Mouse (Mus musculus) hindbrain, embryonic 11.5 days (tissue): ENCODE results near the gene Katnal1. TPM values are rescaled to one million over a fixed set of nuclear protein-coding genes. Genes with fewer than 3 reads are reported as not detected.

Source experiments
- ATAC-seq: fragments of 200-750 bp; cut with Nextera tagmentation; 2 replicates; pipeline ENCODE4 v1.8.0; 2017; ENCODE audit warnings: mild to moderate bottlenecking, moderate TSS enrichment, moderate library complexity; ENCODE audit not compliant: low FRiP score
- DNase-seq: peaks from one replicate; pipeline ENCODE4 v3.0.0-alpha.2; 2015; ENCODE audit warnings: low spot score
- H3K27ac ChIP-seq: fragments of 300-500 bp; sonication (generic); 2 replicates; pipeline ENCODE4 v1.5.1; 2014; ENCODE audit warnings: mild to moderate bottlenecking, low read depth, low read length
- H3K27me3 ChIP-seq: fragments of 300-500 bp; sonication (generic); 2 replicates; pipeline ENCODE4 v1.6.1; 2014; ENCODE audit warnings: mild to moderate bottlenecking, low read length, moderate library complexity, mixed read lengths; ENCODE audit not compliant: control insufficient read depth, insufficient read depth
- H3K36me3 ChIP-seq: fragments of 300-500 bp; sonication (generic); 2 replicates; pipeline ENCODE4 v1.6.1; 2014; ENCODE audit warnings: mild to moderate bottlenecking, low read length, moderate library complexity, mixed read lengths; ENCODE audit not compliant: control insufficient read depth, insufficient read depth
- H3K4me1 ChIP-seq: fragments of 300-500 bp; sonication (generic); replicated peaks from 2 replicates; pipeline ENCODE4 v1.6.1; 2014; ENCODE audit warnings: low read length, mixed read lengths; ENCODE audit not compliant: control insufficient read depth, insufficient read depth
- H3K4me2 ChIP-seq: fragments of 300-500 bp; sonication (generic); replicated peaks from 2 replicates; pipeline ENCODE4 v1.6.1; 2014; ENCODE audit warnings: mild to moderate bottlenecking, low read depth, low read length
- H3K4me3 ChIP-seq: fragments of 300-500 bp; sonication (generic); 2 replicates; pipeline ENCODE4 v1.5.1; 2014; ENCODE audit warnings: low read depth, low read length
- H3K9ac ChIP-seq: fragments of 300-500 bp; sonication (generic); 2 replicates; pipeline ENCODE4 v1.6.1; 2014; ENCODE audit warnings: low read depth, low read length
- H3K9me3 ChIP-seq: fragments of 300-500 bp; sonication (generic); 2 replicates; pipeline ENCODE4 v1.6.1; 2016; ENCODE audit warnings: low read length; ENCODE audit not compliant: control insufficient read depth
- WGBS: fragments of 180-500 bp; shearing (Covaris S2); extraction: QIAGEN DNeasy Blood & Tissue Kit; methylation state at CpG from one replicate; pipeline ENCODE4 v1.1.7; 2014; 5-methylcytosine and 5-hydroxymethylcytosine counted together
- polyA plus RNA-seq: library from polyadenylated mRNA; unstranded; fragments of >200 nt; fragmentation: Nextera tagmentation; extraction: Ambion mirVana; gene quantifications from 2 replicates; pipeline ENCODE4 v1.2.1, GENCODE M21; 2014

Katnal1 gene
- polyA plus RNA-seq, 1 experiment from 2014 or later = 32.1 TPM

DNA sequence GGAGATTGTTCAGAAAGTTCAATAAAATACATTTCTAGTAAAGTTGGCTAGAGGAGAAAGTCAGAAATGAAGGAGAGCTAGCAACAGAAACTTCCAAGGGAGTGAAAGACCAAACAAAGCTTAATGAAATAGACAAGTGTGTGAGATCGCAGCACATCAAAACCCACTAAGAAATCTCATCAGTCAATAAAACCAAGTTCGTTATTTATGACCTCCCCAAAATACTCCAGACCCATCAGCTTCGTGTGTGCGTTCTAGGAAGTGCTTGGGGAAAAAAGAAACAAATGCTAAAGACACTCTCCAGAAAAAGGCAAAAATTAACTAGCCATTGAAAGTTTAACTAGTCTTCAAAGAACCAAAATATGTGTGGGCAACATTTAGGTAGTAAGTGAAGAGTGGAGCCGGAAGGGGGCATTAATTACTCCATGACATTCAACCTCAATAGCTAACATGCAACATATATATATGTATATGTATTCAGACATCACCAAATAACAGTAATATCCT is 1.4 kb downstream of the Katnal1 start:
- H3K4me3 ChIP-seq = peak overlapping the region; percentile 76
- ATAC-seq (no peak), DNase-seq (peak; percentile 31)
- H3K27ac ChIP-seq = peak overlapping the region; percentile 95; the same call in 1 of the 2 replicates
- no peaks in the 10 kb centered on the region for H3K27me3 ChIP-seq
- H3K4me2 ChIP-seq = peak overlapping the region; percentile 67
- peaks cover 2% of the 10 kb centered on the region; the same call in 1 of the 2 replicates for H3K4me1 ChIP-seq
- no peaks in the 10 kb centered on the region for H3K9me3 ChIP-seq
- peak overlapping the region; percentile 82 for H3K9ac ChIP-seq
- 55% methylated on average over 5 of the region's 5 CpGs for WGBS
- no peaks in the 10 kb centered on the region for H3K36me3 ChIP-seq

DNA sequence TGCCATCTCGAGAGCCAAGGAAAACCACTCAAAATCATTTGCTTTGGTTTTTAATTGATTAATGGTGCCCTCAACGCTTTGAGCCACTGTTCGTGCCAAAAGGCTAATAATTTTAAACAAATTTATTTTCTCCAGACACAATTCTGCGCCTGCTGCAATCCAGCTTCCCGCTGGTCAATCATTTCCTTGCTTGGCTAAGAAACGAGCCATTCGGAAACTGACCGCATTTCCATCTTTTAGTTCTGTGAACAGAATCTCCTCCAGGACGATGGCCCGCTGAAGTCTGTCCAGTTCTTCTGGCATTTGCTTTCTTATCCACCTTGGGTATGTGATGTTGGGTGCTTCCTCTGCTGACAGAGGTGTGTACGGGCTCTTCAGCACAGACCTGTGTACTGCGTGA is 4.5 kb downstream of the Katnal1 start:
- Histone ChIP-seq H3K9ac (no peak overlapping the region), H3K4me2 (no peak overlapping the region), H3K4me1 (peaks cover 2% of the 10 kb centered on the region; the same call in 1 of the 2 replicates), H3K4me3 (no peak overlapping the region), H3K27me3 (no peaks in the 10 kb centered on the region), H3K27ac (no peak overlapping the region), H3K36me3 (no peaks in the 10 kb centered on the region), H3K9me3 (no peaks in the 10 kb centered on the region)
- no peak for ATAC-seq
- 95% methylated on average over 12 of the region's 12 CpGs for WGBS
- DNase-seq = no peak

DNA sequence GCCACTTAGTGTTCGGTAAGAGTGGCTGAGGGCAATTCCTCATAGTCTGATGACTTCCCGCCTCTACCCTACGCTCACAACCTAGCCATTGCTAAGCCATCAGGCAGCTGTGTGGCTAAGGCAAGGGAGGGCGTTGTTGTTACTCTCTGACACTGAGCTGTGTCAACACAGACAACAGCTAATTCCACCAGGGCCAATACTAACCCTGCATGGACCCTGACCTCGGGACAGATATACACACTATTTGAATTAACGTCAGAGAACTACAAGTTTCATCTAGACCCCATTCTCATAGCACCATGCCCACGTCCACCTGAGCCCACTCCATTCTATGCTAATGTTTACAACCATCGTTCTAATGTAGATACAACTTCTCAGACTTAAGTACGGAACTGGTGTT is 5.1 kb downstream of the Katnal1 start:
- H3K36me3 ChIP-seq = no peaks in the 10 kb centered on the region
- H3K4me2 ChIP-seq = no peak overlapping the region
- H3K4me1 ChIP-seq = no peaks in the 10 kb centered on the region
- no peak overlapping the region for H3K27ac ChIP-seq
- H3K27me3 ChIP-seq = no peaks in the 10 kb centered on the region
- no peak overlapping the region for H3K9ac ChIP-seq
- DNase-seq (no peak), ATAC-seq (no peak)
- no peak overlapping the region for H3K4me3 ChIP-seq
- no peaks in the 10 kb centered on the region for H3K9me3 ChIP-seq
- WGBS = 90% methylated on average over 9 of the region's 9 CpGs

- H3K4me1 ChIP-seq = no peaks in the 10 kb centered on the region
- no peaks in the 10 kb centered on the region for H3K36me3 ChIP-seq
- no peak for DNase-seq
- no peak for ATAC-seq
- WGBS = 87% methylated on average over 10 of the region's 10 CpGs
- no peak overlapping the region for H3K4me2 ChIP-seq
- no peaks in the 10 kb centered on the region for H3K27me3 ChIP-seq
- no peak overlapping the region for H3K27ac ChIP-seq
- no peak overlapping the region for H3K4me3 ChIP-seq
- H3K9me3 ChIP-seq = no peaks in the 10 kb centered on the region
- H3K9ac ChIP-seq = no peak overlapping the region
Measured at GRCm38 (mm10) chr5:148923408-148923807, 5.7 kb downstream of the Katnal1 start.

DNA sequence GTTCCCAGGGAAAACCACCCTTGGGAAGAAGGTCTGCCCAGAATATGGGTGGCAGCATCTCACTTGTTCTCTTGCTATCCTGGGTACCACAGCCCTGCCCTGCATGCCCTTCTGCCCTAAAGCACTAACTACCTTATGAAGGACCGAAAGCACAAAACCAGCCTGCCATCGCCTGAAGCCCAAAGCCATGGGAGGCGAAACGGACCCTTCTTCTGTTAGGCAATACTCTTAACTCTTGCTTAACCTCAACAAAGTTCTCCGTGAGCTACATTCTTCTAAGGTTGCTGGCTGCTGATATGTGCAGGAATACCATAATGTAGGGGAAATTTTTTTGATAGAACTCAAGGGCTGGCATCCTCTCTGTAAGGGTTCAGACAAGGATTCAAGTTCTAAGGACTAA is 6.3 kb downstream of the Katnal1 start:
- no peaks in the 10 kb centered on the region for H3K27me3 ChIP-seq
- no peaks in the 10 kb centered on the region for H3K9me3 ChIP-seq
- no peaks in the 10 kb centered on the region for H3K36me3 ChIP-seq
- no peak overlapping the region for H3K4me2 ChIP-seq
- no peak overlapping the region for H3K4me3 ChIP-seq
- no peaks in the 10 kb centered on the region for H3K4me1 ChIP-seq
- ATAC-seq = no peak
- H3K9ac ChIP-seq = no peak overlapping the region
- H3K27ac ChIP-seq = no peak overlapping the region
- no peak for DNase-seq
- WGBS = 95% methylated on average over 5 of the region's 5 CpGs

DNA sequence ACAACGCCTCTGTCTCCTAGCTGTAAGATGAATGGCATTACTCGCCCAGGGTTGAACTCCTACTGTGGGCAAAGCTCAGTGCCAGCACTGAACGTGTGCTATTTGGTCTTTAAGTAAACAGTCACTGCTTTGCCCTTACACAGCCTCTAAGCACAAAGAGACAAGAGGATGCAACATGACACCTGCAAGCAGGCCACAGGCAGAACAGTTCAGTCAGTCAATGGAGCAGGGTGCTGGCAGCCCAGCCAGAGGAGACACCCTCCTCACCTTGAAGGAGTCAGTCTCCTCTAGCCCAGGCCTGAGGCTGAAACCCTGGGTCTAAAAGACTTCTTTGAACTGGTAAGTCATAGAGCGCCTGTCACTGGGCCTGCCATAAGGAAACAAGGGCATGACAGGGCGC is 11.1 kb downstream of the Katnal1 start:
- Histone ChIP-seq H3K4me2 (no peak overlapping the region), H3K9ac (no peak overlapping the region), H3K36me3 (no peaks in the 10 kb centered on the region), H3K4me3 (no peak overlapping the region), H3K4me1 (no peaks in the 10 kb centered on the region), H3K9me3 (no peaks in the 10 kb centered on the region), H3K27me3 (no peaks in the 10 kb centered on the region), H3K27ac (no peak overlapping the region)
- 68% methylated on average over 5 of the region's 5 CpGs for WGBS
- DNase-seq (no peak), ATAC-seq (no peak)

- Histone ChIP-seq H3K4me1 (no peaks in the 10 kb centered on the region), H3K27ac (no peak overlapping the region), H3K4me3 (no peak overlapping the region), H3K9ac (no peak overlapping the region), H3K9me3 (no peaks in the 10 kb centered on the region), H3K4me2 (no peak overlapping the region), H3K27me3 (no peaks in the 10 kb centered on the region), H3K36me3 (no peaks in the 10 kb centered on the region)
- ATAC-seq = no peak
- WGBS = 91% methylated on average over 6 of the region's 6 CpGs
- no peak for DNase-seq
Measured at GRCm38 (mm10) chr5:148916775-148917174, 12.3 kb downstream of the Katnal1 start.

DNA sequence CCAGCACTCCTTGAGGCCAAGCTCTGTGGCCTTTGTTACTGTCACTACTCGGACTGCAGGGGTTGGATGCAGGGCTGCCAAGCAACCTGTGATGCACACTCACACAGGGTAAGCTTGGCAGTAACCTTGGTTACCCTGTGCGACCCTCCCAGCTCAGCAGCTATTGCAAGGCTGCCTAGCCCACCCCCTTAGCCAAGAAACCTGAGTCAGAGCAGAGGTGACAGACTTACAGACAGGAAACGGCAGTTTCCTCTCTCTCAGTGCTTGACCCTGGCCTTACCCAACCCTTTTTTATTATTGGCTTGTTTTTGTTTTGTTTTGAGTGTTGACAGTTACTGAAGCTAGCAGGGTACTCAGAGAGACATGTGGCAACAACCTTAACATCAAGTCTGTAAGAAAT is 16.9 kb downstream of the Katnal1 start:
- Histone ChIP-seq H3K27ac (no peak overlapping the region), H3K4me3 (no peak overlapping the region), H3K27me3 (no peaks in the 10 kb centered on the region), H3K36me3 (no peaks in the 10 kb centered on the region), H3K9me3 (no peaks in the 10 kb centered on the region), H3K4me2 (no peak overlapping the region), H3K9ac (no peak overlapping the region), H3K4me1 (peaks cover 9% of the 10 kb centered on the region; the same call in 1 of the 2 replicates)
- DNase-seq (no peak), ATAC-seq (no peak)
- WGBS = 73% methylated on average over 3 of the region's 3 CpGs

- WGBS = 92% methylated on average over 4 of the region's 4 CpGs
- Histone ChIP-seq H3K4me2 (no peak overlapping the region), H3K4me1 (peaks cover 9% of the 10 kb centered on the region; the same call in 1 of the 2 replicates), H3K27ac (no peak overlapping the region), H3K9me3 (no peaks in the 10 kb centered on the region), H3K4me3 (no peak overlapping the region), H3K9ac (no peak overlapping the region), H3K27me3 (no peaks in the 10 kb centered on the region), H3K36me3 (no peaks in the 10 kb centered on the region)
- DNase-seq (no peak), ATAC-seq (no peak)
Measured at GRCm38 (mm10) chr5:148910066-148910465, 19.1 kb downstream of the Katnal1 start.
